ENCODE assay signal across 9 mouse cellular contexts in the genomic region with DNA sequence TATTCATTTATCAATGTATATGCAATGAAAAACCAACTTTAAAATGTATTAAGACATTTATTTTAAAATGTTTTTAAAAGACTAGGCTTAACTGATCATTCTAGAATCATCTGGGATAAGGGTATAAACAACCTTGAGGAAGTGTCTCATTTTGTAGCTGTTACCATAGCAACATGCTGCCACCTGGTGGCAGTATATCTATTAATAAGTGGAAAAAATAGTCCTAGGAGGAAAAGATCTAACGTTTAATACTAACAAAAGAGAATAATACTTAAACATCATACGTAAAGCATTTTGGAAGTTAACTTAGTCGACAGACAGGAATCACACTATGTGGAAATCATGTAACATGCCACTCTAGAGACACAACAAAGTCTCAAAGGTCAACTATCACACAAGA. TPM values are rescaled to one million over a fixed set of nuclear protein-coding genes. Genes with fewer than 3 reads are reported as not detected.
DNase-seq lines count a peak whose midpoint lies in the region; ATAC-seq and TF ChIP-seq lines count a peak whose summit lies in the region.
"Had no signal": no experiment of that assay in that cellular context is flagged by ENCODE, and none has a peak within 500 bp of the region (broad histone marks: within the 10 kb centered on the region; RNA-seq: fewer than 3 reads in every experiment).

No protein-coding gene starts in this region.

- H3K9me3 ChIP-seq in embryonic facial prominence, embryonic 11.5 days (replicated peaks; ENCODE audit: control insufficient read depth, low read length), result no peaks in the 10 kb centered on the region
- H3K9me3 ChIP-seq in embryonic facial prominence, embryonic 10.5 days, result no peaks in the 10 kb centered on the region
- H3K9me3 ChIP-seq in E14TG2a.4 (ENCODE audit: low read length), result peaks cover 4% of the 10 kb centered on the region; the same call in 1 of the 2 replicates
- H3K9me3 ChIP-seq: lung, embryonic 15.5 days had no signal

- no peak for ATAC-seq in embryonic facial prominence, embryonic 11.5 days (replicated peaks; ENCODE audit: insufficient number of reproducible peaks, low FRiP score, low TSS enrichment, low read depth)

- no peak overlapping the region for H3K9ac ChIP-seq in embryonic facial prominence, embryonic 11.5 days (replicated peaks; ENCODE audit: low read length)
- H3K9ac ChIP-seq: lung, embryonic 15.5 days had no signal

- WGBS in embryonic facial prominence, embryonic 11.5 days, result 70% methylated on average over 3 of the region's 3 CpGs
- WGBS in embryonic facial prominence, embryonic 10.5 days, result 80% methylated on average over 3 of the region's 3 CpGs

- no peak overlapping the region for H3K4me2 ChIP-seq in embryonic facial prominence, embryonic 11.5 days (ENCODE audit: low read depth, low read length)
- H3K4me2 ChIP-seq: lung, embryonic 15.5 days had no signal

- no peaks in the 10 kb centered on the region for H3K27me3 ChIP-seq in embryonic facial prominence, embryonic 11.5 days (ENCODE audit: control insufficient read depth, insufficient read depth, low read length)
- no peaks in the 10 kb centered on the region for H3K27me3 ChIP-seq in embryonic facial prominence, embryonic 10.5 days (replicated peaks; ENCODE audit: low read depth, poor library complexity, severe bottlenecking)
- no peaks in the 10 kb centered on the region for H3K27me3 ChIP-seq in E14TG2a.4 (ENCODE audit: insufficient read depth, low read length)
- H3K27me3 ChIP-seq: lung, embryonic 15.5 days had no signal

- H3K27ac ChIP-seq in embryonic facial prominence, embryonic 11.5 days (replicated peaks; ENCODE audit: low read depth, low read length), result no peak overlapping the region
- H3K27ac ChIP-seq in embryonic facial prominence, embryonic 10.5 days (replicated peaks), result no peak overlapping the region
- H3K27ac ChIP-seq: lung, embryonic 15.5 days had no signal

- H3K4me1 ChIP-seq in embryonic facial prominence, embryonic 11.5 days (ENCODE audit: control insufficient read depth, insufficient read depth, low read length), result no peaks in the 10 kb centered on the region
- H3K4me1 ChIP-seq in embryonic facial prominence, embryonic 10.5 days, result no peaks in the 10 kb centered on the region
- no peaks in the 10 kb centered on the region for H3K4me1 ChIP-seq in E14TG2a.4 (replicated peaks; ENCODE audit: low read depth, low read length)
- H3K4me1 ChIP-seq: lung, embryonic 15.5 days had no signal

- peaks cover 13% of the 10 kb centered on the region for H3K36me3 ChIP-seq in embryonic facial prominence, embryonic 11.5 days (replicated peaks; ENCODE audit: control insufficient read depth, insufficient read depth, low read depth, low read length)
- H3K36me3 ChIP-seq in embryonic facial prominence, embryonic 10.5 days (replicated peaks), result peaks cover 96% of the 10 kb centered on the region
- peaks cover 86% of the 10 kb centered on the region for H3K36me3 ChIP-seq in E14TG2a.4 (ENCODE audit: insufficient read depth, low read length)

- peak; percentile 21 for TF ChIP-seq CTCF in E14TG2a.4 (conservative IDR thresholded peaks at IDR 0.05; ENCODE audit: low read length)

- peak; percentile 71 for DNase-seq in embryonic facial prominence, embryonic 11.5 days (ENCODE audit: low spot score)
- DNase-seq in embryonic facial prominence, embryonic 10.5 days (ENCODE audit: low spot score), result no peak
- peak; percentile 28 for DNase-seq in left cerebral cortex, adult 11 months (ENCODE audit: low spot score)
- DNase-seq in left cerebral cortex, adult 8-10 months (ENCODE audit: low spot score in 2 of 2), result no peak
- DNase-seq in forelimb bud, embryonic 11.5 days (ENCODE audit: low read depth, low spot score), result peak; percentile 50
- DNase-seq in retina, postnatal 7 days (ENCODE audit: low read depth, low spot score), result peak; percentile 13
- DNase-seq in urinary bladder, adult 18-20 months (ENCODE audit: low spot score in 2 of 2), result no peak

- no peak overlapping the region for H3K4me3 ChIP-seq in embryonic facial prominence, embryonic 11.5 days (ENCODE audit: low read depth, low read length)
- no peak overlapping the region for H3K4me3 ChIP-seq in embryonic facial prominence, embryonic 10.5 days
- no peak overlapping the region for H3K4me3 ChIP-seq in E14TG2a.4 (replicated peaks; ENCODE audit: low read length)
- H3K4me3 ChIP-seq: lung, embryonic 15.5 days had no signal

RNA-seq across cellular contexts. Expression of gene Srek1, which starts 23.0 kb away (rescaled TPM):
- 94.1 and 102 TPM in 2 replicates for polyA plus RNA-seq in embryonic facial prominence, embryonic 11.5 days (2014; fragmentation: Nextera tagmentation; extraction: Ambion mirVana)
- 106 and 109 TPM in 2 replicates for polyA plus RNA-seq in embryonic facial prominence, embryonic 10.5 days (2016; fragmentation: Nextera tagmentation; extraction: Ambion mirVana)
- 10 to 100 TPM; 62.0 to 68.8 (median 66.1) TPM for total RNA-seq in left cerebral cortex, adult 8-10 months (2022)

Comparison
In these comparisons a context has a peak if more than half of its experiments do, and no peak if none do; other contexts are left out.
1. DNase-seq: peak in embryonic facial prominence, embryonic 11.5 days (single experiment), left cerebral cortex, adult 11 months (single experiment), forelimb bud, embryonic 11.5 days (single experiment) and retina, postnatal 7 days (single experiment); none in embryonic facial prominence, embryonic 10.5 days (single experiment), left cerebral cortex, adult 8-10 months (0 of 2) and urinary bladder, adult 18-20 months (0 of 2).